Mouse (Mus musculus) stomach, postnatal 0 days (tissue): Measurements from ENCODE around the gene Man2b2. TPM values are rescaled to one million over a fixed set of nuclear protein-coding genes. Genes with fewer than 3 reads are reported as not detected.

Source experiments
- ATAC-seq: fragments of 200-750 bp; cut with Nextera tagmentation; 2 replicates; pipeline ENCODE4 v1.8.0; 2017; ENCODE audit not compliant: low FRiP score, low TSS enrichment
- DNase-seq: peaks from one replicate; pipeline ENCODE4 v3.0.0-alpha.2; 2016; ENCODE audit warnings: low spot score
- H3K27ac ChIP-seq: fragments of 300-500 bp; sonication (generic); replicated peaks from 2 replicates; pipeline ENCODE4 v1.5.1; 2014; ENCODE audit warnings: mild to moderate bottlenecking, control low read depth
- H3K27me3 ChIP-seq: fragments of 300-500 bp; sonication (generic); 2 replicates; pipeline ENCODE4 v1.6.1; 2014; ENCODE audit warnings: low read length; ENCODE audit not compliant: control insufficient read depth, insufficient read depth
- H3K36me3 ChIP-seq: fragments of 300-500 bp; sonication (generic); 2 replicates; pipeline ENCODE4 v1.6.1; 2014; ENCODE audit warnings: low read length, mixed read lengths; ENCODE audit not compliant: control insufficient read depth, insufficient read depth
- H3K4me1 ChIP-seq: fragments of 300-500 bp; sonication (generic); replicated peaks from 2 replicates; pipeline ENCODE4 v1.6.1; 2014; ENCODE audit warnings: antibody characterized with exemption; ENCODE audit not compliant: control insufficient read depth, insufficient read depth
- H3K4me2 ChIP-seq: fragments of 300-500 bp; sonication (generic); replicated peaks from 2 replicates; pipeline ENCODE4 v1.6.1; 2014; ENCODE audit warnings: low read depth, mild to moderate bottlenecking, control low read depth, moderate library complexity
- H3K4me3 ChIP-seq: fragments of 300-500 bp; sonication (generic); 2 replicates; pipeline ENCODE4 v1.5.1; 2014; ENCODE audit warnings: low read depth, low read length, control low read depth
- H3K9ac ChIP-seq: fragments of 300-500 bp; sonication (generic); 2 replicates; pipeline ENCODE4 v1.6.1; 2014; ENCODE audit warnings: mild to moderate bottlenecking, low read length, control low read depth, mixed read lengths
- H3K9me3 ChIP-seq: fragments of 300-500 bp; sonication (generic); 2 replicates; pipeline ENCODE4 v1.6.1; 2016; ENCODE audit warnings: low read length; ENCODE audit not compliant: control insufficient read depth
- CTCF ChIP-seq: IDR thresholded peaks from 2 replicates; pipeline ENCODE4 v1.5.1; 2016; ENCODE audit warnings: antibody characterized with exemption, low read depth, mild to moderate bottlenecking, moderate library complexity
- EP300 ChIP-seq: optimal IDR thresholded peaks from 2 replicates; pipeline ENCODE3; 2016; ENCODE audit warnings: antibody characterized with exemption
- WGBS: fragments of 180-500 bp; shearing (Covaris S2); extraction: QIAGEN DNeasy Blood & Tissue Kit; methylation state at CpG from one replicate; pipeline ENCODE4 v1.1.7; 2014; 5-methylcytosine and 5-hydroxymethylcytosine counted together
- polyA plus RNA-seq: library from polyadenylated mRNA; unstranded; fragments of >200 nt; fragmentation: Nextera tagmentation; extraction: Ambion mirVana; gene quantifications from 2 replicates; pipeline ENCODE4 v1.2.1, GENCODE M21; 2015

Gene Man2b2
- polyA plus RNA-seq, 1 experiment from 2014 or later, result 16.3 TPM

DNA sequence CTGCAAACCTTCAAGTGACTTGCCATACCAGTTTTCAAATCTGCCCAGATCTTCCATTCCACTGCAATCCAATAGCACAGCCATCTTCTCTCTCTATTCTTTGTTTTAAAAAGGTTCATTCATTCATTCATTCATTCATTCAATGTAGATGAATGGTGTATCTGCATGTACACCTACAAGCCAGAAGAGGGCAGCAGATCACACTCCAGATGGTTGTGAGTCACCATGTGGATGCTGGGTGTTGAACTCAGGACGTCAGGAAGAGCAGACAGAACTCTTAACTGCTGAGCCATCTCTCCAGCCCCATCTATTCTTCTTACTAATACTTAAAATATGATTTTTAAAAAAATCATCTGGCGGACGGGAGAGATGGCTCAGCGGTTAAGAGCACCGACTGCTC lies 73.4 kb downstream of the Man2b2 start:
- ATAC-seq (no peak), DNase-seq (no peak)
- Histone ChIP-seq H3K36me3 (no peaks in the 10 kb centered on the region), H3K27me3 (no peaks in the 10 kb centered on the region), H3K9me3 (no peaks in the 10 kb centered on the region), H3K4me3 (no peak overlapping the region), H3K4me2 (no peak overlapping the region), H3K27ac (no peak overlapping the region), H3K4me1 (no peaks in the 10 kb centered on the region), H3K9ac (no peak overlapping the region)
- 68% methylated on average over 5 of the region's 5 CpGs for WGBS
- TF ChIP-seq EP300 (no peak), CTCF (peak; percentile 65)

Other genes starting within 250 kb of the Man2b2 start
- gene Tbc1d14, start 237.4 kb downstream of the Man2b2 start, polyA plus RNA-seq, result 22.1 and 22.8 TPM in 2 replicates
- 21.5 and 22.7 TPM in 2 replicates for gene D5Ertd579e, start 134.6 kb downstream of the Man2b2 start, polyA plus RNA-seq
- gene Bloc1s4, start 82.0 kb downstream of the Man2b2 start, polyA plus RNA-seq, result 21.4 and 22.2 TPM in 2 replicates
- 310 and 322 TPM in 2 replicates for gene Mrfap1, start 33.9 kb downstream of the Man2b2 start, polyA plus RNA-seq
- gene Ppp2r2c, start 37.9 kb upstream of the Man2b2 start, polyA plus RNA-seq, result 0.77 and 0.93 TPM in 2 replicates
- 7.6 and 8.5 TPM in 2 replicates for gene Wfs1, start 158.6 kb upstream of the Man2b2 start, polyA plus RNA-seq